7 mouse cellular contexts compared by ENCODE assay signal in the genomic region with DNA sequence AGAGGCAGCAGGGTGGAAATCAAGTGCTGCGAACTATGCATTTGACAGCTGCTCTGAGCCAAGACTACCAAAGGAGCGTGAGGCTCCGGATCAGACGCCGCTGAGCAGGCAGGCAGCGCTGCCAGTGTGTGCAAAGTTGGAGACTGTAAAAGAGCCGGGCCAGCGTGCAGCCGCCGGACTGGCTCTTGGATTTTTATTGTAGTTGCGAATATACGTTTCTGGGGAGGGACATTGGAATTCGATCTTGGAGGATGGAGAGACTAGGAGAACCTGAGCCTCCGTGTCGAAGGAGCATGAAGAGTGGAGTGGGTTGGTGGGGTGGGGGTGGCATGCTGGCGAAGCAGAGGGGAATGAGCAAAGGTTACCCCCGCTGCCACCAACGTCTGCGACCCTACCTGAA. TPM values are rescaled to one million over a fixed set of nuclear protein-coding genes. Genes with fewer than 3 reads are reported as not detected.
DNase-seq lines count a peak whose midpoint lies in the region; ATAC-seq and TF ChIP-seq lines count a peak whose summit lies in the region.

No protein-coding gene starts in this region.

- no peak for TF ChIP-seq POLR2A in embryonic fibroblast, embryonic 13.5 days (IDR thresholded peaks at IDR 0.05; ENCODE audit: low read depth, low read length)

- WGBS in kidney, embryonic 16.5 days: under 1% methylated on average over 19 of the region's 19 CpGs
- 5% methylated on average over 19 of the region's 19 CpGs for WGBS in liver, embryonic 12.5 days (ENCODE audit: insufficient replicate concordance)

- TF ChIP-seq CTCF in embryonic fibroblast, embryonic 13.5 days (IDR thresholded peaks at IDR 0.05; ENCODE audit: borderline replicate concordance, insufficient read depth, low read length): no peak

- peak; percentile 11 for DNase-seq in ovary, postnatal 36 days (ENCODE audit: low spot score)
- no peak for DNase-seq in ovary, postnatal 10 days (ENCODE audit: low spot score)
- DNase-seq in right cerebral cortex, postnatal 4 days: peak; percentile 57
- no peak for DNase-seq in urinary bladder, postnatal 36 days (ENCODE audit: low spot score in 2 of 2)

- H3K27me3 ChIP-seq in kidney, embryonic 16.5 days (ENCODE audit: insufficient read depth, low read length): peaks cover 29% of the 10 kb centered on the region
- peaks cover 23% of the 10 kb centered on the region for H3K27me3 ChIP-seq in liver, embryonic 12.5 days (replicated peaks)

- H3K4me3 ChIP-seq in embryonic fibroblast, embryonic 13.5 days (ENCODE audit: insufficient read depth, low read length): peak overlapping the region; percentile 53
- peak overlapping the region; percentile 66 for H3K4me3 ChIP-seq in kidney, embryonic 16.5 days (ENCODE audit: low read length)
- H3K4me3 ChIP-seq in liver, embryonic 12.5 days: peak overlapping the region; percentile 42

- 0 out of 2 replicates have a peak, but pooled peaks cover 4% of the 10 kb centered on the region for H3K4me1 ChIP-seq in embryonic fibroblast, embryonic 13.5 days (ENCODE audit: control insufficient read depth, insufficient read depth, low read length)
- 0 out of 2 replicates have a peak, but pooled peaks cover 12% of the 10 kb centered on the region for H3K4me1 ChIP-seq in kidney, embryonic 16.5 days (ENCODE audit: insufficient read depth, low read length)
- no peaks in the 10 kb centered on the region for H3K4me1 ChIP-seq in liver, embryonic 12.5 days

- peak overlapping the region; percentile 97 for H3K4me2 ChIP-seq in kidney, embryonic 16.5 days (replicated peaks; ENCODE audit: low read depth, low read length)
- peak overlapping the region; percentile 62 for H3K4me2 ChIP-seq in liver, embryonic 12.5 days

- H3K9ac ChIP-seq in kidney, embryonic 16.5 days (replicated peaks; ENCODE audit: low read length): peak overlapping the region; percentile 61; the same call in 1 of the 2 replicates
- H3K9ac ChIP-seq in liver, embryonic 12.5 days: no peak overlapping the region

- H3K9me3 ChIP-seq in kidney, embryonic 16.5 days (ENCODE audit: low read length): no peaks in the 10 kb centered on the region
- no peaks in the 10 kb centered on the region for H3K9me3 ChIP-seq in liver, embryonic 12.5 days (replicated peaks)

- no peaks in the 10 kb centered on the region for H3K36me3 ChIP-seq in kidney, embryonic 16.5 days (ENCODE audit: insufficient read depth, low read length)
- no peaks in the 10 kb centered on the region for H3K36me3 ChIP-seq in liver, embryonic 12.5 days

- ATAC-seq in kidney, embryonic 16.5 days (ENCODE audit: low FRiP score, low TSS enrichment): peak; percentile 67
- no peak for ATAC-seq in liver, embryonic 12.5 days

- H3K27ac ChIP-seq in embryonic fibroblast, embryonic 13.5 days (ENCODE audit: insufficient read depth, low read length): no peak overlapping the region
- H3K27ac ChIP-seq in kidney, embryonic 16.5 days (ENCODE audit: low read length): no peak overlapping the region
- no peak overlapping the region for H3K27ac ChIP-seq in liver, embryonic 12.5 days

RNA-seq across cellular contexts. Expression of a gene that starts 0.5 kb away (rescaled TPM):
- 0.25 and 0.33 TPM in 2 replicates for polyA plus RNA-seq in embryonic fibroblast, embryonic 13.5 days (2011; ENCODE audit: insufficient read length, low read depth, missing spikeins)
- 1.6 and 1.7 TPM in 2 replicates for polyA plus RNA-seq in kidney, embryonic 16.5 days (2015; fragmentation: Nextera tagmentation; extraction: Ambion mirVana)
- 0.12 and 0.15 TPM in 2 replicates for polyA plus RNA-seq in liver, embryonic 12.5 days (2016; fragmentation: Nextera tagmentation; extraction: Ambion mirVana)

Comparison
In these comparisons a context has a peak if more than half of its experiments do, and no peak if none do; other contexts are left out.
1. DNase-seq: peak in ovary, postnatal 36 days (single experiment) and right cerebral cortex, postnatal 4 days (single experiment); none in ovary, postnatal 10 days (single experiment) and urinary bladder, postnatal 36 days (0 of 2).
2. Peak in every context shown above with its lines, with median percentiles within 50 percentile points of each other: H3K4me3 ChIP-seq.